Mouse (Mus musculus) urinary bladder, postnatal 14 days (tissue): ENCODE measurements around the gene Dcp1a.
A peak's percentile ranks its signal among the peaks of the same experiment; 100 is the strongest.

ENCODE experiments used
- DNase-seq: peaks from one replicate; pipeline ENCODE4 v3.0.0; 2021; ENCODE audit warnings: low spot score

Gene Dcp1a

GRCm38 (mm10) chr14:30561470-30562187 lies 82.3 kb downstream of the Dcp1a start:
- no peak for DNase-seq

GRCm38 (mm10) chr14:30562343-30562742 lies 83.0 kb downstream of the Dcp1a start:
- DNase-seq, result no peak

GRCm38 (mm10) chr14:30564451-30564850 lies 85.1 kb downstream of the Dcp1a start:
- DNase-seq, result peak; percentile 63

- DNase-seq, result no peak
Observed at GRCm38 (mm10) chr14:30566317-30566716, 87.0 kb downstream of the Dcp1a start.

- no peak for DNase-seq
Observed at GRCm38 (mm10) chr14:30568016-30568415, 88.7 kb downstream of the Dcp1a start.

GRCm38 (mm10) chr14:30570303-30570702 lies 91.0 kb downstream of the Dcp1a start:
- peak; percentile 52 for DNase-seq

- DNase-seq, result no peak
Observed at GRCm38 (mm10) chr14:30572253-30572652, 92.9 kb downstream of the Dcp1a start.

GRCm38 (mm10) chr14:30573235-30573634 lies 93.9 kb downstream of the Dcp1a start:
- DNase-seq, result no peak

- peak; percentile 82 for DNase-seq
Observed at GRCm38 (mm10) chr14:30573983-30574584, 94.7 kb downstream of the Dcp1a start.

- no peak for DNase-seq
Observed at GRCm38 (mm10) chr14:30575791-30576190, 96.5 kb downstream of the Dcp1a start.

- no peak for DNase-seq
Observed at GRCm38 (mm10) chr14:30576260-30576659, 96.9 kb downstream of the Dcp1a start.
